Mouse (Mus musculus) embryonic facial prominence, embryonic 13.5 days (tissue): ENCODE data around the gene Slc25a34. TPM values are rescaled to one million over a fixed set of nuclear protein-coding genes. Genes with fewer than 3 reads are reported as not detected.

Experiments used
- ATAC-seq: fragments of 200-750 bp; cut with Nextera tagmentation; 2 replicates; pipeline ENCODE4 v1.8.0; 2017; ENCODE audit warnings: low read depth; ENCODE audit not compliant: insufficient number of reproducible peaks, insufficient read depth, low FRiP score, low TSS enrichment
- H3K27ac ChIP-seq: fragments of 300-500 bp; sonication (generic); 2 replicates; pipeline ENCODE4 v1.5.1; 2015; ENCODE audit warnings: moderate library complexity, mild to moderate bottlenecking, inconsistent platforms
- H3K27me3 ChIP-seq: fragments of 300-500 bp; sonication (generic); 2 replicates; pipeline ENCODE4 v1.6.1; 2015; ENCODE audit warnings: mild to moderate bottlenecking, inconsistent platforms
- H3K36me3 ChIP-seq: fragments of 300-500 bp; sonication (generic); 2 replicates; pipeline ENCODE4 v1.6.1; 2015; ENCODE audit warnings: mild to moderate bottlenecking, inconsistent platforms
- H3K4me1 ChIP-seq: fragments of 300-500 bp; sonication (generic); 2 replicates; pipeline ENCODE4 v1.6.1; 2015; ENCODE audit warnings: inconsistent platforms
- H3K4me2 ChIP-seq: fragments of 300-500 bp; sonication (generic); 2 replicates; pipeline ENCODE4 v1.6.1; 2015; ENCODE audit warnings: moderate library complexity, mild to moderate bottlenecking, inconsistent platforms
- H3K4me3 ChIP-seq: fragments of 300-500 bp; sonication (generic); 2 replicates; pipeline ENCODE4 v1.5.1; 2015; ENCODE audit warnings: mild to moderate bottlenecking, inconsistent platforms
- H3K9ac ChIP-seq: fragments of 300-500 bp; sonication (generic); 2 replicates; pipeline ENCODE4 v1.6.1; 2015; ENCODE audit warnings: mild to moderate bottlenecking, inconsistent platforms
- H3K9me3 ChIP-seq: fragments of 300-500 bp; sonication (generic); 2 replicates; pipeline ENCODE4 v1.6.1; 2016; ENCODE audit warnings: inconsistent platforms
- WGBS: fragments of 180-500 bp; shearing (Covaris S2); methylation state at CpG from one replicate; pipeline ENCODE4 v1.1.7; 2015; ENCODE audit warnings: mixed read lengths; 5-methylcytosine and 5-hydroxymethylcytosine counted together
- polyA plus RNA-seq: library from polyadenylated mRNA; unstranded; fragments of >200 nt; fragmentation: Nextera tagmentation; extraction: Ambion mirVana; gene quantifications from 2 replicates; pipeline ENCODE4 v1.2.1, GENCODE M21; 2015

Gene Slc25a34
- polyA plus RNA-seq, 1 experiment from 2014 or later, result not detected

DNA sequence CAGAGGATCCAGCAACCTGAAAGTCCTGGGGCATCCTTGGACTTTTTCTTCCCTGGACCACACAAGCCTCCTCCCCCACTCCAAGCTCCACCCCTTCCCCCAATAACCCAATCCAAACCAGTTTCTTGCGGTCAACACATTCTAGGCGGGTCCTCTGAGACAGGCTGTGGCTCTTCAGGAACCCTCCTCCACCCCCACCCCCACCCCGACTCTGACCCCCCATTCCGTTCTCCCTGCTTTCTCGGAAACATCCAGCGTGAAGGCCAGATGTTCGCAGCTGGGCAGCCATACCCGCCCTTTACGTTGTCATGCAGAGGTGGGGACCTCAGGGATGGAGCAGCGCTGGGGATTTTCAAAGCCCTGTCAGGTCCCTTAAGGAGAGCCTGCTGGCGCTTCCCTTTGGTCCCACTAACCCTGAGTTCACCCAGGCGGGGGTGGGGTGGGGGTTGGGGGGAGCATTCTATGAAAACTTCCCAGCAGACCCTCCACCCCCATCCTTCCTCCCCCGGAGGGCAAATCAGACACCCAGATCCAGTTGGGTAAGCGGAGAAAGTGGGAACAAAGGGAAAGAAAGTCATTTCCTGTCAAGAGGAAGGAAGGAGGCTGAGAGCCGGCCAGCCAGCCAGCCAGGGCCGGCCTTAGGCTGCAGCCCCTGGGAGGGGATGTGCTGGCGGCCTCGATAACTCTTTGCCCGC is 25.3 kb downstream of the Slc25a34 start:
- H3K9me3 ChIP-seq, result no peaks in the 10 kb centered on the region
- H3K9ac ChIP-seq, result peak overlapping the region; percentile 80
- WGBS, result under 1% methylated on average over 19 of the region's 19 CpGs
- peak overlapping the region; percentile 79 for H3K27ac ChIP-seq
- no peak for ATAC-seq
- H3K36me3 ChIP-seq, result peaks cover 22% of the 10 kb centered on the region
- peak overlapping the region; percentile 93 for H3K4me2 ChIP-seq
- H3K4me1 ChIP-seq, result peaks cover 28% of the 10 kb centered on the region
- peak overlapping the region; percentile 66 for H3K4me3 ChIP-seq
- no peaks in the 10 kb centered on the region for H3K27me3 ChIP-seq

DNA sequence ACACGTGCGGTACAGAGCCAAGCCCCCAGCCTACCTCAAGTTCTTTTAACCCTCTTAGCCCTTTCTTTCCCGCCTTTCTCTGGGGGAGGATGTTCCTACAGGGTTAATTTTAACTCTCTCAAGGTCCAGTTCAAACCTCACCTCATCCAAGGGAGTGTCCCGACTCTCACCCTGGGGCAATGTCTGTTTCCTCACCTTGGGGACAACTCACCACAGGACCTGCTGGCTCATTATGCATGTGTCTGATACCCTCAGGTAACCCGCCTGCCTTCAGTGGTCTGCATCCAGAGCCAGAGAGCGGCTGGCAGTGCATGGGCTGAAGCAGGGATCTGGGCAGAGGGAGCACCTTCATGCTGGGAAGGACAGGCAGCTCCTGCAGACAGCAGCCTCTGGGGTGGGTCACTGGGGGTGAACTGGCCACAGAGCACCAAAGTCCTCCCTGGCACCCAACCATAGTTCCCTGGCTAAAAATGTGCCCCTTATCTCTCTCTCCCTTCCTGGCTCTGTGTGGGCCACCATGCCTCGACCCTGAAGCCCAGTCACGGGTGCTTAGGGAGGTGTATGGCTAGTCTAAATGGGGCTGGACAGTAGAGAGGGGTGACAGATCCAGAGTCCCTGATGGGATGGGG is 26.8 kb downstream of the Slc25a34 start:
- no peaks in the 10 kb centered on the region for H3K9me3 ChIP-seq
- H3K9ac ChIP-seq, result no peak overlapping the region
- H3K27me3 ChIP-seq, result no peaks in the 10 kb centered on the region
- no peak overlapping the region for H3K4me3 ChIP-seq
- H3K27ac ChIP-seq, result no peak overlapping the region
- ATAC-seq, result no peak
- WGBS, result 85% methylated on average over 8 of the region's 8 CpGs
- peaks cover 24% of the 10 kb centered on the region for H3K4me1 ChIP-seq
- H3K4me2 ChIP-seq, result no peak overlapping the region
- H3K36me3 ChIP-seq, result peaks cover 37% of the 10 kb centered on the region

DNA sequence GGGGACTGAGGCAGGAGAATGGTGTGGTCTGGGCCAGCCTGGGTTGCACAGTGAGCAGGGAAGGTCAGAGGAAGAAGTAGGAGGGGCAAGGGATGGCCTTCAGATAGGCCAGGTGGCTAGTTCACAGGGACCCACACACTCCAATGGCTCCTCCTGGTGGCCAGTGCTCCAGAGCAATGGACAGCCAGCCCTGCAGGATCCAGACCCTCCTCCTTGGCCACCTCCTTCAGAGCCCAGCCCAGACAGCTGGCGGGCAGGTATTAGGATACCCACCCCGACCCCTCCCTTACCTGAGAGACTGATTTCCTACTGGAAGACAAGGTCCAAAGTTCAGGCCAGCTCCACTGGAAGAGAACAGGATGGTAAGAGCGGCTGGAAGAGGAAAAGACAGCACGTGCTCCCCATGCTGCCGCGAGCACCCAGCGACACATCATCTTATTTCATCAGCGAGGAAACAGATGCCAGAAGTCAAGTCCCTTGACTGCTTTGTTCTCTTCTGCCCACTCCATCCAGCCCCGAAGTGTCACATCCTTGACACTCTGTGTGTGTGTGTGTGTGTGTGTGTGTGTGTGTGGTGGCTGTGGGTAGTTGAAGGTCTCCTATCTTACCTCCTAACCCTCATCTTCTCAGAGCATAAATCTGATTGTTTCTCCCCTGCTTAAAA is 27.9 kb downstream of the Slc25a34 start:
- ATAC-seq, result no peak
- H3K4me2 ChIP-seq, result no peak overlapping the region
- no peaks in the 10 kb centered on the region for H3K9me3 ChIP-seq
- no peak overlapping the region for H3K9ac ChIP-seq
- H3K27ac ChIP-seq, result no peak overlapping the region
- peaks cover 47% of the 10 kb centered on the region for H3K36me3 ChIP-seq
- no peak overlapping the region for H3K4me3 ChIP-seq
- H3K4me1 ChIP-seq, result peaks cover 24% of the 10 kb centered on the region
- H3K27me3 ChIP-seq, result no peaks in the 10 kb centered on the region
- 85% methylated on average over 9 of the region's 9 CpGs for WGBS

DNA sequence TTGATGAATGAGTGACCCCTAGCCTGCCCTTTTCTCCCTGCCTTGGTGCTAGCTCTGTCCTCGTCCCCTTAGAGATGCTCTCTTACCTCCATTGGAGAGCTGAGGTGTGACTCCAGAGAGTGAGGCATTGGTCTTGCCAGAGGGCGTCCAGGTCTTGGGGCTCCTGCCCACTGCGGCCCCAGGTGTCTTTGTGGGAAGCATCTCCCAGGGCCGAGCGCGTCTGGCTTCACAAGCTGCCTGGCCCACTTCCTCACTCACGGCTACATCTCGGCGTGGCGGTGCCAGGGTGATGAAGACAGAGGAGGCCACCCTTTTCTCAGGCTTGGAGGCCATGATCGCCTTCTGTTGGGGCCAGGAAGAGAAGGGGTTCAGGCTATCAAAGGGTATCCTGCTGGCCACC is 28.5 kb downstream of the Slc25a34 start:
- Histone ChIP-seq H3K4me1 (peaks cover 20% of the 10 kb centered on the region), H3K4me3 (no peak overlapping the region), H3K4me2 (no peak overlapping the region), H3K36me3 (peaks cover 52% of the 10 kb centered on the region), H3K27me3 (no peaks in the 10 kb centered on the region), H3K9ac (no peak overlapping the region), H3K27ac (no peak overlapping the region), H3K9me3 (no peaks in the 10 kb centered on the region)
- 95% methylated on average over 11 of the region's 11 CpGs for WGBS
- no peak for ATAC-seq

DNA sequence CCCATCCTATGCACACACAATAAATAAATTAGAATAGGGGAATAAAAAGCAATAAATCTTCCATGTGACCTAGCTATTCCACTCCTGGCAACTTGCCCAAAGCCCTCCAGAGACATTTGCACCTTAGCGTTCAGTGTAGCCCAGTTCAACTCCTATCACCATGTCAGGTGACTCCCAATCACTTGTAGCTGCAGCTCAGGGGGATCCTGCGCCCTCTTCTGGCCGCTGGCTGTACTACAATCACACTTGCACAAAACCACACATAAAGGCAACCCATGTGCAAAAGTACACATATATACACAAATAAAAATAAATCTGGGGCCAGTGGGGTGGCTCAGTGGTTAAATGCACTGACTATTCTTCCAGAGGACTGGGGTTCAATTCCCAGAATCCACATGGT is 32.1 kb downstream of the Slc25a34 start:
- no peak for ATAC-seq
- Histone ChIP-seq H3K4me1 (no peaks in the 10 kb centered on the region), H3K4me3 (no peak overlapping the region), H3K27me3 (no peaks in the 10 kb centered on the region), H3K9ac (no peak overlapping the region), H3K27ac (no peak overlapping the region), H3K36me3 (peaks cover 85% of the 10 kb centered on the region), H3K4me2 (no peak overlapping the region), H3K9me3 (no peaks in the 10 kb centered on the region)
- WGBS, result 26% methylated on average over 3 of the region's 3 CpGs

DNA sequence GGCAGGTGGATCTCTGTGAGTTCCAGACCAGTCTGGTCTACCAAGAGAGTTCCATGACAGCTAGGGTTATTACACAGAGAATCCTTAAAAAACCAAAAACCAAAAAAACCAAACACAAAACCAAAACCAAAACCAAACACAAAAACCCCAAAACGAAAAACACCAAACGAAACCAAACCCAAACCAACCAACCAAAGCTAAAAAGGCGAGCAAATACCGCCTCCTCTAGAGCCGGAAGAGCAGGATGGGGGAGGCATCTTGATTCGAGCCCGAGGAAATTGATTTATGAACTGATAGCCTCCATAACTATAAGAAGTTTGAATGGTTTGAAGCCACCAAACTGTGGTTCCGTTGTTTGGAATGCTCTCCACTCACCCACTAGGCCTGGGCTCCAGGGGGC is 39.7 kb downstream of the Slc25a34 start:
- no peak overlapping the region for H3K4me3 ChIP-seq
- no peaks in the 10 kb centered on the region for H3K4me1 ChIP-seq
- H3K36me3 ChIP-seq, result peaks cover 85% of the 10 kb centered on the region
- ATAC-seq, result no peak
- H3K9ac ChIP-seq, result no peak overlapping the region
- H3K27ac ChIP-seq, result no peak overlapping the region
- no peaks in the 10 kb centered on the region for H3K9me3 ChIP-seq
- WGBS, result 89% methylated on average over 8 of the region's 8 CpGs
- H3K27me3 ChIP-seq, result no peaks in the 10 kb centered on the region
- no peak overlapping the region for H3K4me2 ChIP-seq

DNA sequence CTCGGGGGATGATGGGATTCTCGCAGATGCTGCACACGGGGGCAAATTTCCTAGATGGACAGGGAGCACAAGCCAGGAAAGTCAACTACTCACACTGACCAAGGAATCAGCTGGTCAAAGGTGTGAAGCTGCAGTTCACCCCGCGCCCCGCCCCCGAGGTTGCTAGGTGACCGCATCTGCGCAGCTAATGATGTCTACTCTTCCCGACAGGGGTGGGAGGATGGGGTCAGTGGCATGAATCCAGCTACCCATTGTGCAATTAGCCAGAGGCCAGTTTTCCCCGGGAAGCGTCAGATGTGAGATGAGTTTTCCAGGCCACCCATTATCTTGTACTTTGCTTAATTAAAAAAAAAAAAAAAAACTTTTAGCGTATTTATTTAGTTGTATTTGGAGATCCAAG is 42.6 kb downstream of the Slc25a34 start:
- Histone ChIP-seq H3K4me3 (no peak overlapping the region), H3K27me3 (no peaks in the 10 kb centered on the region), H3K36me3 (peaks cover 88% of the 10 kb centered on the region), H3K9ac (no peak overlapping the region), H3K4me2 (no peak overlapping the region), H3K9me3 (no peaks in the 10 kb centered on the region), H3K4me1 (no peaks in the 10 kb centered on the region), H3K27ac (no peak overlapping the region)
- no peak for ATAC-seq
- WGBS, result 91% methylated on average over 13 of the region's 13 CpGs

DNA sequence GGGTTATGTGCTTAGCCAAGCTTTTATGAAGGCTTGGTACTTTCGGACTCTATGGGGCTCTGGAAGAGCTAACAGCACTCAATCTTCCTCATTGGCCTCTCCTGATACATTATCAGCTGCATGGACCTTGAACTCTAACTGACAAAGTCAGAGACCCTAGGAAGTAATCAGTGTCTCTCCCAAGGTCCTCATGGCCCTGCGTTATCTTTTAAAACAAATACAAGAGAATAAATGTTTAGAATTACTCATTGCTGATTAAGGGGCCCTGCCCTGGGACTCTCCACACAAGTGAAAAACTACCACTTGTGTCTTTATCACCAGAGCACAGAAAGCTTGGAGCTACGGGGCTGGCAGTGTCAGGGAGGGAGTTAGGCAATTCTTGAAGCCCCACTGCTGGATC is 44.8 kb downstream of the Slc25a34 start:
- no peaks in the 10 kb centered on the region for H3K27me3 ChIP-seq
- no peak overlapping the region for H3K27ac ChIP-seq
- no peak overlapping the region for H3K4me2 ChIP-seq
- no peak overlapping the region for H3K4me3 ChIP-seq
- H3K36me3 ChIP-seq, result peaks cover 72% of the 10 kb centered on the region
- no peak overlapping the region for H3K9ac ChIP-seq
- H3K4me1 ChIP-seq, result peaks cover 5% of the 10 kb centered on the region
- ATAC-seq, result no peak
- 89% methylated on average over 3 of the region's 3 CpGs for WGBS
- no peaks in the 10 kb centered on the region for H3K9me3 ChIP-seq

DNA sequence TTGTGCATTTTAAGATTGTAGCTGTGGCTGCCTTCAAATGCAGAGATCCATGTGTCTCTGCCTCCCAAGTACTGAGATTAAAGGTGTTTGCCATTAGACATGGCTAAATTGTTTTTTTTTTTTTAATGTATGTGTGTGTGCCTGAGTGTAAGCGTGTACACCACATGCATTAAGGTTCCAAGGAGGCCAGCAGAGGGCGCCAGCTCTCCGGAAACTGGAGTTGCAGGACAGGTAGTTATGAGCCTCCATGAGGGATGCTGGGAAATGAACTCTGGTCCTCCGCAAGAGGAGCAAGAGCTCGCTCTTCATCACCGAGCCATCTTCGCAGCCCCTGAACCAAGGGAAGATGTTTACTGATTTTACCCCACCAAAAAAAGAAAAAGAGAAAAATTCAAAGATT is 46.7 kb downstream of the Slc25a34 start:
- Histone ChIP-seq H3K36me3 (peaks cover 53% of the 10 kb centered on the region), H3K4me2 (no peak overlapping the region), H3K4me3 (no peak overlapping the region), H3K4me1 (peaks cover 5% of the 10 kb centered on the region), H3K9me3 (no peaks in the 10 kb centered on the region), H3K9ac (no peak overlapping the region), H3K27ac (no peak overlapping the region), H3K27me3 (no peaks in the 10 kb centered on the region)
- WGBS, result 92% methylated on average over 7 of the region's 7 CpGs
- no peak for ATAC-seq

DNA sequence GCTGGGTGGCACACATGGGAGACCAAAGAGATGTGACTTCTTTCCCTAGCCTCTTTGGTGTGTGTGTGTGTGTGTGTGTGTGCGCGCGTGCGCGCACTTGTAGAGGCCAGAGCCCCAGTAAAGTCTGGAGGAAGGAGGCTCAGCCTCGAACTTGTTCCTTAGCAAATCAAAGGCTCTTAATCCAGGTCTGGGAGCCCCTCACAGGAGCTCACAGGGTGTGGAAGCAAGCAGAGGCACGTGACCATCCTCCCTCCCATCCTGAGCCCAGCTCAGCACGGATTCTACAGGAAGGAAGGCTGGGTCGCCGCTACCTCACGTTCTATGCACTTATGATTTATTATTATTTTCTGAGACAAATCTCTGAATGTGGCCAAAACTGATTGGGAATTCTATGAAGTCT is 47.2 kb downstream of the Slc25a34 start:
- Histone ChIP-seq H3K4me3 (no peak overlapping the region), H3K36me3 (peaks cover 51% of the 10 kb centered on the region), H3K4me1 (peaks cover 5% of the 10 kb centered on the region), H3K4me2 (no peak overlapping the region), H3K9ac (no peak overlapping the region), H3K27me3 (no peaks in the 10 kb centered on the region), H3K9me3 (no peaks in the 10 kb centered on the region), H3K27ac (no peak overlapping the region)
- no peak for ATAC-seq
- 80% methylated on average over 11 of the region's 11 CpGs for WGBS

DNA sequence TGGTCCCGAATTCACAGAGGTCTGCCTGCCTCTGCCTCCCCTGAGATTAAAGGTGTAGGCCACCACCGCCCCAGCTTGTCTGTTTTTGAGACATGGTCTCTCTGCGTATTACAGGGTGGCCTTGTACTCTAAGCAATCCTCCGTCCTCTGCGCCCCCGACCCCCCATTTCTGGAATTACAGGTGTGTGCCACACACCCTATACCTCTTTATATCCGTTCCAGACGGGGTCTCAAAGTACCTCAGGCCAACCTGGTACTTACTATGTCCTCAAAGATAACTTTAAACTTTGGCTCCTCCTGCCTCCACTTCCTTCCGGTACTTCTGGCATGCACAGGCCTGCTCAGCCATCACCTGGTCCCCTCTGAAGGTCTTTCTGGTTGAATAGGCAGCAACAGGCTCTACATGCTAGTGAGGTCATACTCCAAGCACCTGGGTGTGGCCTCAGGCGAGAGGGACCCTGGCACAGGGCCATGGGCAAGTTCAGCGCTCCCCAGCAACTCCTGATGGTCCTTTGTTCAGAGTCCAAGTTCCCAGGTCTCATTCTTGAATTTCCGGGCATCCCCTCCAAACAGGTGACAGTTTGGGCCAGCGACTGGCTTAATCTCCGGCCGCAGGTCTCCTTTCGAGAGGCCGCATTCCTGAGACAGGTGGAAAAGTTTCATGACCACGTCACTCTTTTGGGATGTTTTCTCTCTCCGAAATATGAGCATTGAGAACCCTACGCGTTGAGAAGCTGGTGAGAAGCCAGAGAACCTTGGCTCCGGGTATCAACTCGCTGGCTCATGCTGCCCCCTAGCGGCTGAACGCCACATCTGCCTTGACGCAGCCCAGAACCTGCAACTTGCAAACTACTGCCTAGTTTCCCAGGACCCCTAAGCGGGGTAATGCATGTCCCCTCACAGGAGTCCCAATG is 48.6 kb downstream of the Slc25a34 start:
- Histone ChIP-seq H3K4me3 (no peak overlapping the region), H3K27me3 (no peaks in the 10 kb centered on the region), H3K27ac (no peak overlapping the region; the same call in 1 of the 2 replicates), H3K4me1 (peaks cover 5% of the 10 kb centered on the region), H3K4me2 (peak overlapping the region; percentile 40), H3K9me3 (no peaks in the 10 kb centered on the region), H3K36me3 (peaks cover 37% of the 10 kb centered on the region), H3K9ac (no peak overlapping the region)
- peak; percentile 15; the same call in 1 of the 2 replicates for ATAC-seq
- WGBS, result 38% methylated on average over 27 of the region's 27 CpGs
